In the genomic region with DNA sequence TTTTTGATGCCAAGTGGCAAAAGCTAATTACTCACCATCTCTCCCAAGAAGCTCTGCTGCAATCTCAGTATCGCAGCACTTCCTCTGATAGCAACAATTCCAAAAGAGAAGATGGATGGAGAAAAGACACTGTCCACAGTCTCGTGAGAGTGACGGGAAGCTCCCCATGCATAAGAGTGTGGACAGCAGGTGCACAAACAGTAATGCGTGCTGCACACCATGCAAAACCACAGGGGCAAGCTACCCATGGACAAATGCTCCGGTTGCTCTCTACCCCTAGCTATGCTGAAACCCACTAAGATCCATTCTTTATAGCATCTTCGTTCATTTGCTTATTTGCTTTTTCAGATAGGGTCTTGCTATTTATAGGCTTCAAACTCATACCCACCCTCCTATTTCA, we compare ENCODE assay signal across 15 mouse cellular contexts. TPM values are rescaled to one million over a fixed set of nuclear protein-coding genes. Genes with fewer than 3 reads are reported as not detected.
"Had no signal": no experiment of that assay in that cellular context is flagged by ENCODE, and none has a peak within 500 bp of the region (broad histone marks: within the 10 kb centered on the region; RNA-seq: fewer than 3 reads in every experiment).

No protein-coding gene starts in this region.

- H3K27me3 ChIP-seq: lung, embryonic 15.5 days; megakaryocyte, embryonic 14.5 days; midbrain, embryonic 13.5 days; neural tube, embryonic 12.5 days; stomach, embryonic 15.5 days had no signal

- H3K4me2 ChIP-seq: lung, embryonic 15.5 days; midbrain, embryonic 11.5 days; midbrain, embryonic 13.5 days; neural tube, embryonic 12.5 days; stomach, embryonic 15.5 days had no signal

- DNase-seq: liver, postnatal 0 days; lung, adult 2 months; lung, postnatal 14 days; lung, postnatal 36 days; right cerebral cortex, postnatal 14 days; thymus, adult 2 months; thymus, postnatal 25 days; thymus, postnatal 4 days had no signal

- H3K4me3 ChIP-seq: lung, embryonic 15.5 days; megakaryocyte, embryonic 14.5 days; midbrain, embryonic 13.5 days; neural tube, embryonic 12.5 days; stomach, embryonic 15.5 days had no signal

RNA-seq across cellular contexts. Expression of a gene that starts 46.5 kb away (rescaled TPM):
- total RNA-seq: megakaryocyte progenitor cell, adult 5-6 weeks had no signal
- polyA plus RNA-seq: liver, postnatal 0 days had no signal
